Mouse (Mus musculus) midbrain, embryonic 10.5 days (tissue): Measurements from ENCODE around the gene Mas1. TPM values are rescaled to one million over a fixed set of nuclear protein-coding genes. Genes with fewer than 3 reads are reported as not detected.
A peak's percentile ranks its signal among the peaks of the same experiment; 100 is the strongest.

ENCODE experiments used
- DNase-seq: peaks from one replicate; pipeline ENCODE4 v3.0.0-alpha.2; 2017; ENCODE audit warnings: low spot score
- H3K27ac ChIP-seq: fragments of 300-500 bp; sonication (generic); replicated peaks from 2 replicates; pipeline ENCODE4 v1.5.1; 2016; ENCODE audit warnings: mild to moderate bottlenecking
- H3K27me3 ChIP-seq: fragments of 300-500 bp; sonication (generic); 2 replicates; pipeline ENCODE4 v1.6.1; 2016; ENCODE audit warnings: low read depth, mild to moderate bottlenecking; ENCODE audit not compliant: poor library complexity, severe bottlenecking
- H3K36me3 ChIP-seq: fragments of 300-500 bp; sonication (generic); 2 replicates; pipeline ENCODE4 v1.6.1; 2016; ENCODE audit warnings: mild to moderate bottlenecking, moderate library complexity
- H3K4me1 ChIP-seq: fragments of 300-500 bp; sonication (generic); 2 replicates; pipeline ENCODE4 v1.6.1; 2016
- H3K4me3 ChIP-seq: fragments of 300-500 bp; sonication (generic); 2 replicates; pipeline ENCODE4 v1.5.1; 2016; ENCODE audit warnings: mild to moderate bottlenecking, moderate library complexity
- H3K9me3 ChIP-seq: fragments of 300-500 bp; sonication (generic); replicated peaks from 2 replicates; pipeline ENCODE4 v1.6.1; 2016; ENCODE audit warnings: mild to moderate bottlenecking
- WGBS: fragments of 180-500 bp; shearing (Covaris S2); methylation state at CpG from one replicate; pipeline ENCODE4 v1.1.7; 2016; 5-methylcytosine and 5-hydroxymethylcytosine counted together
- polyA plus RNA-seq: library from polyadenylated mRNA; unstranded; fragments of >200 nt; fragmentation: Nextera tagmentation; extraction: Ambion mirVana; gene quantifications from 2 replicates; pipeline ENCODE4 v1.2.1, GENCODE M21; 2016

Mas1 gene
- polyA plus RNA-seq = 0.24 and 0.27 TPM in 2 replicates

GRCm38 (mm10) chr17:12868043-12868442, at the start of gene Mas1:
Gene Mas1 (minus strand): TSS chr17:12868143.
- Histone ChIP-seq H3K36me3 (no peaks in the 10 kb centered on the region), H3K4me1 (no peaks in the 10 kb centered on the region), H3K9me3 (no peaks in the 10 kb centered on the region), H3K27ac (no peak within 1 kb of the TSS), H3K27me3 (peaks cover 4% of the 10 kb centered on the region; the same call in 1 of the 2 replicates), H3K4me3 (no peak within 1 kb of the TSS)
- DNase-seq = no peak
- 73% methylated on average over 2 of the region's 2 CpGs for WGBS

GRCm38 (mm10) chr17:12916588-12917380, 48.8 kb upstream of the Mas1 start:
- no peak for DNase-seq
- Histone ChIP-seq H3K27me3 (no peaks in the 10 kb centered on the region), H3K9me3 (no peaks in the 10 kb centered on the region), H3K4me1 (peaks cover 18% of the 10 kb centered on the region), H3K4me3 (peak overlapping the region; percentile 96), H3K36me3 (peaks cover 73% of the 10 kb centered on the region), H3K27ac (peak overlapping the region; percentile 99)
- WGBS = under 1% methylated on average over 40 of the region's 40 CpGs

GRCm38 (mm10) chr17:12915881-12916583, 48.1 kb upstream of the Mas1 start, which contains the start of gene Mrpl18:
Gene Mrpl18 (minus strand): TSS chr17:12916345.
- Histone ChIP-seq H3K27ac (peak within 1 kb of the TSS; percentile 99), H3K27me3 (no peaks in the 10 kb centered on the region), H3K9me3 (no peaks in the 10 kb centered on the region), H3K36me3 (peaks cover 73% of the 10 kb centered on the region), H3K4me1 (peaks cover 18% of the 10 kb centered on the region), H3K4me3 (peak within 1 kb of the TSS; percentile 96)
- under 1% methylated on average over 56 of the region's 56 CpGs for WGBS
- DNase-seq = peak; percentile 100

- Histone ChIP-seq H3K4me3 (peak within 1 kb of the TSS; percentile 96), H3K36me3 (peaks cover 73% of the 10 kb centered on the region), H3K9me3 (no peaks in the 10 kb centered on the region), H3K27me3 (no peaks in the 10 kb centered on the region), H3K27ac (peak within 1 kb of the TSS; percentile 99), H3K4me1 (peaks cover 18% of the 10 kb centered on the region)
- DNase-seq = no peak
- 2% methylated on average over 18 of the region's 18 CpGs for WGBS
These were observed 47.5 kb upstream of the Mas1 start, which contains the start of gene Tcp1 for GRCm38 (mm10) chr17:12915488-12915880. Gene Tcp1 (plus strand): TSS chr17:12915701.

GRCm38 (mm10) chr17:12910391-12910790, 42.4 kb upstream of the Mas1 start:
- Histone ChIP-seq H3K36me3 (peaks cover 64% of the 10 kb centered on the region), H3K4me1 (peaks cover 7% of the 10 kb centered on the region), H3K4me3 (no peak overlapping the region), H3K9me3 (no peaks in the 10 kb centered on the region), H3K27me3 (no peaks in the 10 kb centered on the region), H3K27ac (no peak overlapping the region)
- WGBS = 91% methylated on average over 8 of the region's 8 CpGs
- DNase-seq = no peak

GRCm38 (mm10) chr17:12909361-12910280, 41.7 kb upstream of the Mas1 start, which contains the start of gene Pnldc1:
Gene Pnldc1 (minus strand): TSS chr17:12910230.
- no peak for DNase-seq
- Histone ChIP-seq H3K36me3 (peaks cover 70% of the 10 kb centered on the region), H3K27me3 (no peaks in the 10 kb centered on the region), H3K27ac (0 out of 2 replicates have a peak within 1 kb of the TSS, but pooled peaks have one; percentile 17), H3K4me3 (no peak within 1 kb of the TSS), H3K4me1 (no peaks in the 10 kb centered on the region), H3K9me3 (no peaks in the 10 kb centered on the region)
- WGBS = 81% methylated on average over 35 of the region's 35 CpGs

- no peak for DNase-seq
- WGBS = 92% methylated on average over 9 of the region's 9 CpGs
- H3K4me3 ChIP-seq = no peak overlapping the region
- no peaks in the 10 kb centered on the region for H3K9me3 ChIP-seq
- no peaks in the 10 kb centered on the region for H3K27me3 ChIP-seq
- peaks cover 60% of the 10 kb centered on the region for H3K36me3 ChIP-seq
- no peak overlapping the region for H3K27ac ChIP-seq
- H3K4me1 ChIP-seq = peaks cover 16% of the 10 kb centered on the region
These were observed 38.5 kb upstream of the Mas1 start for GRCm38 (mm10) chr17:12906436-12906835.

- H3K4me1 ChIP-seq = peaks cover 16% of the 10 kb centered on the region
- DNase-seq = no peak
- H3K9me3 ChIP-seq = no peaks in the 10 kb centered on the region
- no peak overlapping the region for H3K4me3 ChIP-seq
- peaks cover 60% of the 10 kb centered on the region for H3K36me3 ChIP-seq
- 98% methylated on average over 4 of the region's 4 CpGs for WGBS
- H3K27ac ChIP-seq = no peak overlapping the region
- H3K27me3 ChIP-seq = no peaks in the 10 kb centered on the region
These were observed 37.9 kb upstream of the Mas1 start for GRCm38 (mm10) chr17:12905810-12906209.

DNA sequence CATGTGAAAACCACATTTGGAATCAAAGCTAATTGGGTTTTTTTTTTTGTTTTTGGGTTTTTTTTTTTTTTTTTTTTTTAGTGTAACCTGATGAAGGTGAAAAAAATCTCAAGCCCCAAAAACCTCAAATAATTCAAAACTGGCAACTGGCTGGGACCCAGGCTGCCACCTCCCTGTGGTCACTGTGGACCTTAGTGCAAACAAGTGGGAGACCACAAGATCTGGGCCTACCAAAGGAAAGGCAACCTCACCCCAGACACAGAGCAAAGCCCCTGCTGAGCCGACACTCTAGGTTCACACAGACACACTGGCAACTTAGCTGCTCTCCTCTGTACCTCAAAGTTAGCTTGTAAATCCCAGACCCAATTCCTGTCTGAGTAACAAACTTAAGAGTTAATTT, 36.4 kb upstream of the Mas1 start:
- WGBS = 77% methylated on average over 1 of the region's 1 CpGs
- no peak overlapping the region for H3K4me3 ChIP-seq
- no peak overlapping the region for H3K27ac ChIP-seq
- H3K36me3 ChIP-seq = peaks cover 60% of the 10 kb centered on the region
- peaks cover 16% of the 10 kb centered on the region for H3K4me1 ChIP-seq
- DNase-seq = no peak
- H3K27me3 ChIP-seq = no peaks in the 10 kb centered on the region
- H3K9me3 ChIP-seq = no peaks in the 10 kb centered on the region

DNA sequence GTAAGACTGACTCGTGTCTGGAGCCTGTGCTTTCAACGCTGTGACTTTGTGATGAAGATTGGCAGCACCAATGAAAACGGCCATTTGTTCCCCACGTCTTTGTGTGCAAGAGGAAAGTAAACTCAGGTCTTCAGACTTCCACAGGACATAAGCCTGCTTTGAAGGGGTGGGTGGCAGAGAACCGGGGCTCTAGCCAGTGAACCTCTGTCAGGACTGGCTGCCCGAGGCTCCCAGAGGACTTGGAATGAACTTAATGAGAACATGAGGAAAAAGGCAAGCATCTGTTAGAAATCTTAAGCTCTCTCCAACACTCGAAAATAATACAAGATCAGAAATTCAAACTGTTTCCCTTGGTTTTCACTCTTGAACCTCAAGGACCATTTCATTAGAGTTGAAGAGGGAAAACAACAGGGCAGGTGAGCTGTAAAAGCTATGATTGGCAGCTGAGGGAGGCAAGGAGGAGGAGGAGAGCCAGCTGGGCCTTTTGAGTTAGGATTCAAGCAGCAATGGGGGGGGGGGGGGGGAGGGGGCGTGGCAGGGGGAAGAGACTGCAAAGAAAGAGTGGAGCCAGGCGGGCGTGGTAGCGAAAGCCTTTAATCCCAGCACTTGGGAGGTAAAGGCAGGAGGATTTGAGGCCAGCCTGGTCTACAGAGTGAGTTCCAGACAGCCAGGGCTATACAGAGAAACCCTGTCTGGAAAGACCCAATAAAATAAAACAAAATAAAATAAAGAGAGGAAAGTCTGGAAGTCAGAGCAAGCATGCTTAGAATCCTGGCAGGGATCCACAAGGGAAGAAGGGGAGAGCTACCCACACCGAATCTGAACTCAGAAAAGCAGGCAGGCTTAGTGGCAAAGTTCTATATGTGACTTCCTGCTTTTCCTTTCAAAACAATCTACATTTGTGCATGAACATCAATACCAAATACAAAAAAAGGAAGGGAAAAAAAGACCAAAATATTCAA, 35.7 kb upstream of the Mas1 start:
- H3K9me3 ChIP-seq = no peaks in the 10 kb centered on the region
- peak; percentile 65 for DNase-seq
- no peaks in the 10 kb centered on the region for H3K27me3 ChIP-seq
- peaks cover 16% of the 10 kb centered on the region for H3K4me1 ChIP-seq
- peaks cover 65% of the 10 kb centered on the region for H3K36me3 ChIP-seq
- 29% methylated on average over 11 of the region's 12 CpGs for WGBS
- no peak overlapping the region for H3K4me3 ChIP-seq
- peak overlapping the region; percentile 78 for H3K27ac ChIP-seq

GRCm38 (mm10) chr17:12902291-12902690, 34.3 kb upstream of the Mas1 start:
- Histone ChIP-seq H3K36me3 (peaks cover 67% of the 10 kb centered on the region), H3K9me3 (no peaks in the 10 kb centered on the region), H3K27me3 (no peaks in the 10 kb centered on the region), H3K4me1 (peaks cover 16% of the 10 kb centered on the region), H3K4me3 (no peak overlapping the region), H3K27ac (no peak overlapping the region)
- no peak for DNase-seq
- WGBS = 94% methylated on average over 6 of the region's 6 CpGs
